Mouse (Mus musculus): Measurements from ENCODE around the gene Zc3h10.
A peak's percentile ranks its signal among the peaks of the same experiment; 100 is the strongest.

Zc3h10 gene

GRCm38 (mm10) chr10:128495270-128495669 is 52.3 kb downstream of the Zc3h10 start:
- no peak for DNase-seq

GRCm38 (mm10) chr10:128494667-128495245 is 52.8 kb downstream of the Zc3h10 start:
- DNase-seq: peak in 1 of 2 experiments; percentile 28

- DNase-seq: peak; percentile 99
These were observed 53.6 kb downstream of the Zc3h10 start, which contains the start of gene Myl6 for GRCm38 (mm10) chr10:128493695-128494666. Myl6 (minus strand) TSS chr10:128494145.

- no peak for DNase-seq
These were observed 54.3 kb downstream of the Zc3h10 start for GRCm38 (mm10) chr10:128493319-128493694.

GRCm38 (mm10) chr10:128492633-128493311 is 54.8 kb downstream of the Zc3h10 start:
- DNase-seq: peak; percentile 76 to 81

- DNase-seq: peak in 1 of 2 experiments; percentile 20
These were observed 55.5 kb downstream of the Zc3h10 start for GRCm38 (mm10) chr10:128492051-128492450.

Data from kidney, postnatal 36 days (tissue).